14 mouse cellular contexts compared by ENCODE assay signal in genomic region chr1:119903231-119903620, GRCm38 (mm10). TPM values are rescaled to one million over a fixed set of nuclear protein-coding genes. Genes with fewer than 3 reads are reported as not detected.
A peak's percentile ranks its signal among the peaks of the same experiment; 100 is the strongest.
DNase-seq lines count a peak whose midpoint lies in the region; ATAC-seq lines count a peak whose summit lies in the region.
"Had no signal": no experiment of that assay in that cellular context is flagged by ENCODE, and none has a peak within 500 bp of the region (broad histone marks: within the 10 kb centered on the region; RNA-seq: fewer than 3 reads in every experiment).

No protein-coding gene starts in this region.

- H3K9me3 ChIP-seq in forebrain, embryonic 13.5 days (replicated peaks) = no peaks in the 10 kb centered on the region
- no peaks in the 10 kb centered on the region for H3K9me3 ChIP-seq in forebrain, embryonic 10.5 days
- no peaks in the 10 kb centered on the region for H3K9me3 ChIP-seq in forebrain, embryonic 15.5 days
- no peaks in the 10 kb centered on the region for H3K9me3 ChIP-seq in limb, embryonic 10.5 days (replicated peaks)
- H3K9me3 ChIP-seq in midbrain, embryonic 15.5 days = no peaks in the 10 kb centered on the region
- H3K9me3 ChIP-seq: G1E; neural tube, embryonic 12.5 days had no signal

- no peak overlapping the region for H3K4me3 ChIP-seq in forebrain, embryonic 13.5 days
- no peak overlapping the region for H3K4me3 ChIP-seq in forebrain, embryonic 10.5 days
- no peak overlapping the region for H3K4me3 ChIP-seq in forebrain, embryonic 15.5 days
- no peak overlapping the region for H3K4me3 ChIP-seq in limb, embryonic 10.5 days
- no peak overlapping the region for H3K4me3 ChIP-seq in midbrain, embryonic 15.5 days
- H3K4me3 ChIP-seq: neural tube, embryonic 12.5 days had no signal

- ATAC-seq in forebrain, embryonic 13.5 days = no peak
- ATAC-seq in forebrain, embryonic 15.5 days (replicated peaks) = no peak
- no peak for ATAC-seq in midbrain, embryonic 15.5 days (replicated peaks)
- no peak for ATAC-seq in inflammation-experienced regulatory T-cells, adult 6 months

- WGBS in forebrain, embryonic 13.5 days = 77% methylated on average over 6 of the region's 6 CpGs
- WGBS in forebrain, embryonic 10.5 days = 80% methylated on average over 6 of the region's 6 CpGs
- 64% methylated on average over 6 of the region's 6 CpGs for WGBS in forebrain, embryonic 15.5 days
- WGBS in limb, embryonic 10.5 days = 52% methylated on average over 6 of the region's 6 CpGs
- WGBS in midbrain, embryonic 15.5 days = 54% methylated on average over 6 of the region's 6 CpGs

- H3K27ac ChIP-seq in forebrain, embryonic 13.5 days = peak overlapping the region; percentile 84
- H3K27ac ChIP-seq in forebrain, embryonic 10.5 days = no peak overlapping the region; the same call in 1 of the 2 replicates
- peak overlapping the region; percentile 87 for H3K27ac ChIP-seq in forebrain, embryonic 15.5 days (replicated peaks)
- peak overlapping the region; percentile 74 for H3K27ac ChIP-seq in limb, embryonic 10.5 days
- H3K27ac ChIP-seq in midbrain, embryonic 15.5 days = peak overlapping the region; percentile 58; the same call in 1 of the 2 replicates
- H3K27ac ChIP-seq: neural tube, embryonic 12.5 days had no signal

- no peak overlapping the region for H3K9ac ChIP-seq in forebrain, embryonic 13.5 days
- H3K9ac ChIP-seq in forebrain, embryonic 15.5 days (replicated peaks) = no peak overlapping the region
- H3K9ac ChIP-seq in midbrain, embryonic 15.5 days = no peak overlapping the region
- H3K9ac ChIP-seq: neural tube, embryonic 12.5 days had no signal

- no peaks in the 10 kb centered on the region for H3K27me3 ChIP-seq in forebrain, embryonic 13.5 days
- H3K27me3 ChIP-seq in forebrain, embryonic 10.5 days (ENCODE audit: poor library complexity, severe bottlenecking) = no peaks in the 10 kb centered on the region
- no peaks in the 10 kb centered on the region for H3K27me3 ChIP-seq in forebrain, embryonic 15.5 days
- no peaks in the 10 kb centered on the region for H3K27me3 ChIP-seq in limb, embryonic 10.5 days (ENCODE audit: low read depth, poor library complexity, severe bottlenecking)
- H3K27me3 ChIP-seq in midbrain, embryonic 15.5 days (replicated peaks) = no peaks in the 10 kb centered on the region
- H3K27me3 ChIP-seq: neural tube, embryonic 12.5 days had no signal

- H3K36me3 ChIP-seq in forebrain, embryonic 13.5 days (ENCODE audit: poor library complexity, severe bottlenecking) = no peaks in the 10 kb centered on the region
- peaks cover under 1% of the 10 kb centered on the region; the same call in 1 of the 2 replicates for H3K36me3 ChIP-seq in forebrain, embryonic 10.5 days (replicated peaks)
- H3K36me3 ChIP-seq in forebrain, embryonic 15.5 days = no peaks in the 10 kb centered on the region
- H3K36me3 ChIP-seq in limb, embryonic 10.5 days = 0 out of 2 replicates have a peak, but pooled peaks cover 3% of the 10 kb centered on the region
- no peaks in the 10 kb centered on the region for H3K36me3 ChIP-seq in midbrain, embryonic 15.5 days (replicated peaks)
- H3K36me3 ChIP-seq: neural tube, embryonic 12.5 days had no signal

- H3K4me1 ChIP-seq in forebrain, embryonic 13.5 days = peaks cover 48% of the 10 kb centered on the region
- peaks cover 33% of the 10 kb centered on the region for H3K4me1 ChIP-seq in forebrain, embryonic 10.5 days
- H3K4me1 ChIP-seq in forebrain, embryonic 15.5 days = peaks cover 56% of the 10 kb centered on the region
- peaks cover 24% of the 10 kb centered on the region for H3K4me1 ChIP-seq in limb, embryonic 10.5 days
- peaks cover 16% of the 10 kb centered on the region for H3K4me1 ChIP-seq in midbrain, embryonic 15.5 days

- H3K4me2 ChIP-seq in forebrain, embryonic 13.5 days = no peak overlapping the region
- H3K4me2 ChIP-seq in forebrain, embryonic 15.5 days (replicated peaks) = no peak overlapping the region
- H3K4me2 ChIP-seq in midbrain, embryonic 15.5 days = no peak overlapping the region
- H3K4me2 ChIP-seq: liver, embryonic 11.5 days; neural tube, embryonic 12.5 days had no signal

- DNase-seq in forebrain, embryonic 10.5 days (ENCODE audit: extremely low spot score, low spot score) = no peak
- no peak for DNase-seq in limb, embryonic 10.5 days (ENCODE audit: low spot score)
- no peak for DNase-seq in kidney, postnatal 14 days
- no peak for DNase-seq in thymus, postnatal 25 days
- DNase-seq: gastrocnemius, postnatal 10 days; kidney, adult 18-20 months; lung, postnatal 14 days had no signal

RNA-seq across cellular contexts. Expression of gene Tmem177, which starts 9.8 kb away (rescaled TPM):
- polyA plus RNA-seq in forebrain, embryonic 13.5 days (2015; fragmentation: Nextera tagmentation; extraction: Ambion mirVana) = 13.1 and 13.3 TPM in 2 replicates
- polyA plus RNA-seq in forebrain, embryonic 10.5 days (2016; fragmentation: Nextera tagmentation; extraction: Ambion mirVana) = 10.0 and 11.2 TPM in 2 replicates
- polyA plus RNA-seq in forebrain, embryonic 15.5 days (2015; fragmentation: Nextera tagmentation; extraction: Ambion mirVana) = 14.4 and 14.8 TPM in 2 replicates
- polyA plus RNA-seq in limb, embryonic 10.5 days (2016; fragmentation: Nextera tagmentation; extraction: Ambion mirVana) = 9.7 and 10.7 TPM in 2 replicates
- polyA plus RNA-seq in midbrain, embryonic 15.5 days (2015; fragmentation: Nextera tagmentation; extraction: Ambion mirVana) = 7.5 and 7.8 TPM in 2 replicates
- 1 to 10 TPM; 6.6 to 8.1 (median 6.7) TPM for polyA plus RNA-seq in inflammation-experienced regulatory T-cells, adult 6 months (2017; shearing (Covaris generic))
